Mouse (Mus musculus) layer of hippocampus, adult 8-10 months (tissue): Measurements from ENCODE around the gene Ankrd23. TPM values are rescaled to one million over a fixed set of nuclear protein-coding genes. Genes with fewer than 3 reads are reported as not detected.

Experiments used
- DNase-seq, 2 experiments: peaks; one replicate each; pipeline ENCODE4 v3.0.0; 2022; ENCODE audit warnings: low spot score in 2 of 2
- total RNA-seq, 4 experiments: library from RNA; stranded (reverse); gene quantifications; 2 replicates each; pipeline ENCODE4 v1.2.4; 2022

Ankrd23 gene
- total RNA-seq, 4 experiments from 2014 or later = 3.7 to 7.7 (median 5.0) TPM

DNA sequence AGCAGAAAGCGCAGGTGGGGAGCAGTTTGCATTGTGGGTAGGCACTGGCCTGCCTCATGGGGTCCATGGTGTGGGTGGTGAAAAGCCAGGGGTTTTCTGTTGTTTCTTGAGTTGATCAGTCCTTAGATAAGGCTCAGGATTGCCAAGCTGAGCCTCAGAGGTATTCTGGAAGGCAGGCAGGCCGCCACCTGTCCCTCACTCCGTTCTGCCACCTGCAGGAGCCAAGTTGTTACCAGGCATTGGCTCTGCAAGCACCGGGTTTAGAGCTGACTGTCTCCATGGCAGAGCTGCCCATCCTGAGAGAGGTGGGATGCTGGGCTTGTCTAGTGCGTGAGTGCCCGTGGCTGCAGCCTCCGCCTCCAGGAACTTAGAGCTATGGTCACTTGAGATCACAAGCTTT is 14.5 kb downstream of the Ankrd23 start:
- DNase-seq = no peak

DNA sequence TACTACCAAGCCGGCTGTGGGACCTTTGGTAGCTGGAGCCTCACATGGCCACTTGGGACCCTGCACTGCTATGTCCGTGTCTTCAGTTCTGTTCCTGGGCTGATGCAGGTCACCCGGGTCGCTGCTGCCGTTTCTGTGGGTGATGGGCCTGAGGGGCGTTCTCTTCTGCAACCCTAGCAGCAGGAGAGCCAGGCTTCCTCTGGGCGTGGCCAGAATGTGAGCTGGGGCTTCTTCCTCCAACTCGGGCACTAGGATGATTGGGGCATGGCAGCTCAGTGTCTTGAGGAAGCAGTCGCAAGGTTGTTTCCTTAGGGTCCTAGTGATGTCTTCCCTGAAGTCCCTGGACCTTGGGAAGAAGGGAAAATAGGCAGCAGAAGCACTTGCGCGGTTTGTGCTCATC is 17.1 kb downstream of the Ankrd23 start:
- DNase-seq = no peak

DNA sequence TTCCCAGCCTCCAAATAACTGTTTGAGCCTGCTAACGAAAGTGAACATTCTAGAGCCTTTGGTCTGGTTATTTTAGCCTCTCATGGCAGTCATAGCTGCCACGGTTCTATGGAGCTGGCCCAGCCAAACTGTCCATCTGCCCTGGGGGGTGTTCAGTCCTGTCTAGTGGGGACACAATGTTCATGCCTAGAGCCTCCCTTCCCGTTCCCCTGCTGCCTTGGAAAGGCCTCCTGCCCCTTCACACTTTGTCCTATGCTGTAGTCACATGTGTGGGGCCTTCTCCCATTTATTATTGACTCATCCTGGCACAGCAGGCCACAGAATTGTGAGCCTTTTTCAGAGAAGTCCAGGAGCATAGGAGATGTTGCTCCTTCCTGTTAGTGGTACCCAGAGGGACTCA is 18.4 kb downstream of the Ankrd23 start:
- DNase-seq = no peak

DNA sequence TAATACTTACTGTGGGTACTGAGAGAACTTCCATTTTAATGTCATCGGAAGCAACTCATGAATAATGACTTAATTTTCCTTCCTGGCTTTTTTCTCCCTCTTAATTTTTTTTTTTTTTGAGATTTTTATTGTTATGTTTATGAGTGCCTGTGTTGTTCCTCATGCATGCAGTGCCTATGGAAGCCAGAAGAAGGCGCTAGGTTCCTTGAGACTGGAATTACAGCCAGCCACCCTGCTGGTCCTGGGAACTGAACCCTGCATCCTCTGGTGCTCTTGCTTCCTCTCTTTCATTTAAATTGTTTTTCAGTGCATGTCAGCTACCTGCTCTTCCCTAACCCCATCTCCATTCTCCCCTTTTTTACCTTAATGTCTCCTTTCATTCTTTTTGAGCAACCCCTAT is 23.0 kb downstream of the Ankrd23 start:
- DNase-seq = no peak

DNA sequence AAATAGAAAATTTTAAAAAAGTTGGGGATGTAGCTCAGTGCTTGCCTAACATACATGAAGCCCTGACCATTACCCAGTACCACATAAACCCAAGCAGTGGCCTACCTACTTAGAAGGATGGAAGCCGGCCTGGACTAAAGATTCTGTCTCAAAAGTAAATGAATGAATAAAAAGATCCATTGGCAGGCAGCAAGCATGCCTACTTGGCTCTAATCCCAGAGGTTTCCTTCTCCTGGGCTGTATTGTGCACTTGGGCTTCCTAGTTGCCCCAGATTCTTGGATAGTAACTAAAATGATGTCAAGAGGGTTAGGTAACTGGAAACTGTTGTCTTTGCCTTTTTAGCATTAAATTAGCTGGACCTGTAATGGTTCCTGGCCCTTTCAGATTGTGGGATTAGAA is 23.4 kb downstream of the Ankrd23 start:
- no peak for DNase-seq

DNA sequence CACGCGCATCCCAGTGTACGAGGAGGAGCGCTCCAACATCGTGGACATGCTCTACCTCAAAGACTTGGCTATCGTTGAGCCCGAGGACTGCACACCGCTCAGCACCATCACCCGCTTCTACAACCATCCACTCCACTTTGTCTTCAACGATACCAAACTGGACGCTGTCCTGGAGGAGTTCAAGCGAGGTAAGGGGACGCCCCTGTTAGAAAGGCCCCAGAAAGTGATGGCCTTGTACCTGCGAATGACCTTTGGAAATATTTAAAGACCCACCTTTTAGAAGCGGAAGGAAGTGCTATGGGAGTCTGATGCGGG is 23.8 kb downstream of the Ankrd23 start:
- DNase-seq = no peak

DNA sequence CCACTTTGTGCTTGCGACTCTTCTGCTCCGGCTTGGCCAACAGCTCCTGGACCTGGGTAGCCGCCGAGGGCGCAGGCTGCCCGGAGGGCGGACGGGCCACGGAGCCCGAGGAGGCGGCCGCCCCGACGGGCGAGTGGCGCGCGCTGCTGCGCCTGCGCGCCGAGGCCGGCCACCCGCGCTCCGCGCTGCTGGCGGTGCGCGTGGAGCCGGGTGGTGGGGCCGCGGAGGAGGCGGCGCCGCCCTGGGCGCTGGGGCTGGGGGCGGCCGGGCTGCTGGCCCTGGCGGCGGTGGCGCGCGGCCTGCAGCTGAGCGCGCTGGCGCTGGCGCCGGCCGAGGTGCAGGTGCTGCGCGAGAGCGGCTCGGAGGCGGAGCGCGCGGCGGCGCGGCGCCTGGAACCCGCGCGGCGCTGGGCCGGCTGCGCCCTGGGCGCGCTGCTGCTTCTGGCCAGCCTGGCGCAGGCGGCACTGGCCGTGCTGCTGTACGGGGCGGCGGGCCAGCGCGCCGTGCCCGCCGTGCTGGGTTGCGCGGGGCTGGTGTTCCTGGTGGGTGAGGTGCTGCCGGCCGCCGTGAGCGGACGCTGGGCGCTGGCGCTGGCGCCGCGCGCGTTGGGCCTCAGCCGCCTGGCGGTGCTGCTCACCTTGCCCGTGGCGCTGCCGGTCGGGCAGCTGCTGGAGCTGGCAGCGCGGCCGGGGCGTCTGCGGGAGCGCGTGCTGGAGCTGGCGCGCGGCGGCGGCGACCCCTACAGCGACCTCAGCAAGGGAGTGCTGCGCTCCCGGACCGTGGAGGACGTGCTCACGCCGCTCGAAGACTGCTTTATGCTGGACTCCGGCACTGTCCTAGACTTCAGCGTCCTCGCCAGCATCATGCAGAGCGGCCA is 24.4 kb downstream of the Ankrd23 start:
- peak in 1 of 2 experiments; percentile 36 for DNase-seq

GRCm38 (mm10) chr1:36511289-36512021 is 25.2 kb downstream of the Ankrd23 start, which contains the start of gene Cnnm3:
Cnnm3 (plus strand) TSS chr1:36511867.
- peak; percentile 97 to 98 for DNase-seq

GRCm38 (mm10) chr1:36508238-36508637 is 28.4 kb downstream of the Ankrd23 start:
- no peak for DNase-seq

- DNase-seq = peak in 1 of 2 experiments; percentile 76
These were observed 35.4 kb downstream of the Ankrd23 start for GRCm38 (mm10) chr1:36501261-36501660.

DNA sequence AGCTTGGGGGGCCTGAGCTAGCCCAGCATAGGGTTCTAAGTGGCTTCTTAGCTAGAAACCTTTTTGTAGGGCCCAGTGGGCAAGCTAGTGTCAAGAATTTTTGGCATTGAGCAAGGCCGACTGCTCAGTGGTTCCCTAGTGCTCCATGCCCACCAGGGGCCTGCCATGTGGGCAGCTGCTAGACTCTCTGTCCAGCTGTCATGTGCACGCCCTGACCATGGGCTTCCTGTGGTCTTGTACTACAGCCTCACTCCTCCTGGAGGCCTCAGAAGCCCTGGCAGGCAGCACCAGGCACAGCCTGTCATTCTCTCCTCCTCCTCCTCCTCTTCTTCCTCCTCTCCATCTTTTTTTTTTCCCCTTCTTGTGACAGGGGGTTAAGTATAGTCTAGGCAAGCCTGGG is 39.4 kb downstream of the Ankrd23 start:
- no peak for DNase-seq

DNA sequence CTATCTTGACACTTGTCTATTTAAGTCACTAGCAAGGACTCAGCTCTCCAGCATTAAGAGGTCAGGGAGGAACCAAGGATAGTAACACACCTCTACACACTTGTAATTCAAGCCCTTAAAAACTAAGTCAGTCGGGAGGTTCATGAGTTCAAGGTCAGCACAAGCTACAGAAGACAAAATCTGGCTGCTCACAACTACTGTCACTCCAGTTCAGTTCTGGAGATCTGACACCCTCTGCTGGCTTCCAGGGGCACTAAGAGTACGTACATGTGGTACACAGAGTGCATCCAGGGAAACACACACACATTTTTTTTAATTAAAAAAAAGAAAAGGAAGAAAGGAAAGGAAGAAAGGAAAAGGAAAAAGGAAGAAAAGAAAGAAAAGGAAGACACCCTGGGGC is 40.0 kb downstream of the Ankrd23 start:
- DNase-seq = peak in 1 of 2 experiments; percentile 30

DNA sequence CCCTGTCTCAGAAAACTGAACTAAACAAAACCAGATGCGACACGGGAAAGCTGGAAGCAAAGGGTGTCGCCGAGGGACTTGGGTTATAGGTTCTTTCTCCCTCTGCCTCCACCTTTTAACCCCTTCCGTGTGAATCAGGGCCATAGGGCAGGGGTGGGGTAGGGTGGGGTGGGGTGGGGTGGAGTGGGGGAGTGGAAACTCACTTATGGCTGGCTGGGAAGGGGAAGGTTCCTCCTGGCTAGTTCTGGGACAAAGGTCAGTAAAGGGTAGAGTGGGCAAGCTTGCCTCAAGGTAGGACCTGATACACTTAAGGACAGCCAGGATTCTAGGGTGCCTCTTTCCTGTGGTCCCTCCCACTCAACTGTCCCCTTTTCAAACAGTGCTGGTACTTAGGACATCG is 43.4 kb downstream of the Ankrd23 start:
- no peak for DNase-seq

GRCm38 (mm10) chr1:36492416-36493139 is 44.1 kb downstream of the Ankrd23 start:
- no peak for DNase-seq

- no peak for DNase-seq
These were observed 47.0 kb downstream of the Ankrd23 start for GRCm38 (mm10) chr1:36489661-36490060.

- no peak for DNase-seq
These were observed 49.6 kb downstream of the Ankrd23 start for GRCm38 (mm10) chr1:36487111-36487510.

DNA sequence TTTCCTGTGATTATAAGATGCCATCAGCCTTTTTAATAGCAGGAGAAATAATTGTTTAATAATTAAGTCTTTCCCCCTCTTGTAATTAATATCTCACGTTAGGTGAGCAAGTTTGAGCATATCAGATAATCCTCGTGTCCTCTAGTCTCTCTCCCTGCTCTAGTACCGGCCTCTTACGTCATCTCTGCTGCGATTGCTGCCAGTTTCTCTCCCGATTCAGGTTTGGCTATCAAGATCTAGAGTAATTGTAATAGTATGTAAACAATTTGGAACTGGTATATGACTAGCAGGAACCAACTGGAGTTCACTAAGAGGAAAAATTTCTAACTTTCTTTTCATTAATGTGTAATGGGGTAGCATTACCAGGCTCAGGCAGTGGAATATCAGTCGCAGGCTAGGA is 51.6 kb downstream of the Ankrd23 start:
- no peak for DNase-seq

GRCm38 (mm10) chr1:36483825-36484224 is 52.9 kb downstream of the Ankrd23 start:
- no peak for DNase-seq
